Mouse (Mus musculus): ENCODE measurements around the gene Pank1. TPM values are rescaled to one million over a fixed set of nuclear protein-coding genes. Genes with fewer than 3 reads are reported as not detected.

Pank1 gene
- total RNA-seq, 4 experiments from 2014 or later: 39.0 to 70.9 (median 46.7) TPM

- no peak for DNase-seq
Observed at GRCm38 (mm10) chr19:34819577-34820170, 59.6 kb downstream of the Pank1 start.

- DNase-seq: no peak
Observed at GRCm38 (mm10) chr19:34815371-34815770, 63.9 kb downstream of the Pank1 start.

- no peak for DNase-seq
Observed at GRCm38 (mm10) chr19:34814696-34815095, 64.6 kb downstream of the Pank1 start.

- DNase-seq: no peak
Observed at GRCm38 (mm10) chr19:34813961-34814360, 65.3 kb downstream of the Pank1 start.

- no peak for DNase-seq
Observed at GRCm38 (mm10) chr19:34813533-34813932, 65.7 kb downstream of the Pank1 start.

GRCm38 (mm10) chr19:34812711-34813110 is 66.5 kb downstream of the Pank1 start:
- DNase-seq: no peak

GRCm38 (mm10) chr19:34807173-34807572 is 72.1 kb downstream of the Pank1 start:
- DNase-seq: no peak

- no peak for DNase-seq
Observed at GRCm38 (mm10) chr19:34805071-34805470, 74.2 kb downstream of the Pank1 start.

- no peak for DNase-seq
Observed at GRCm38 (mm10) chr19:34804531-34804930, 74.7 kb downstream of the Pank1 start.

GRCm38 (mm10) chr19:34803396-34803795 is 75.9 kb downstream of the Pank1 start:
- DNase-seq: no peak

GRCm38 (mm10) chr19:34799644-34800267 is 79.5 kb downstream of the Pank1 start:
- no peak for DNase-seq

GRCm38 (mm10) chr19:34796396-34796795 is 82.9 kb downstream of the Pank1 start:
- no peak for DNase-seq

- no peak for DNase-seq
Observed at GRCm38 (mm10) chr19:34782491-34782890, 96.8 kb downstream of the Pank1 start.

- no peak for DNase-seq
Observed at GRCm38 (mm10) chr19:34778993-34779392, 100.3 kb downstream of the Pank1 start.

GRCm38 (mm10) chr19:34778098-34778497 is 101.2 kb downstream of the Pank1 start:
- no peak for DNase-seq

GRCm38 (mm10) chr19:34772775-34773174 is 106.5 kb downstream of the Pank1 start:
- DNase-seq: peak; percentile 19

- DNase-seq: no peak
Observed at GRCm38 (mm10) chr19:34770764-34771163, 108.5 kb downstream of the Pank1 start.

- DNase-seq: no peak
Observed at GRCm38 (mm10) chr19:34758754-34759153, 120.5 kb downstream of the Pank1 start.

Small RNAs within 50 kb of the gene (microRNA-seq; reads per million reads assigned to microRNA genes)
- gene Mir107: 1,943 to 1,973 reads per million in 2 experiments

Other genes with a start within 250 kb of the Pank1 start
- under 1 TPM; 0.14 to 0.34 (median 0.25) TPM for gene Ifit1bl2, start 238.7 kb downstream of the Pank1 start, total RNA-seq (2022)
- gene Ifit1, start 238.6 kb downstream of the Pank1 start, total RNA-seq (2022): 1 to 10 TPM; 4.8 to 9.4 (median 6.0) TPM
- 1 to 10 TPM in 2 of 4 experiments, under 1 TPM in 2; 0.32 to 2.4 (median 0.88) TPM for gene Slc16a12, start 132.2 kb downstream of the Pank1 start, total RNA-seq (2022)
- 1 to 10 TPM; 2.0 to 3.5 (median 2.6) TPM for gene Kif20b, start 42.9 kb upstream of the Pank1 start, total RNA-seq (2022)

All from adrenal gland, adult 8-10 months (tissue).